Mouse (Mus musculus): ENCODE data around the gene Tfeb. TPM values are rescaled to one million over a fixed set of nuclear protein-coding genes. Genes with fewer than 3 reads are reported as not detected.
A peak's percentile ranks its signal among the peaks of the same experiment; 100 is the strongest.

The Tfeb gene
- total and polyA plus RNA-seq, 3 experiments, result 29.1 to 49.3 (median 39.9) TPM

DNA sequence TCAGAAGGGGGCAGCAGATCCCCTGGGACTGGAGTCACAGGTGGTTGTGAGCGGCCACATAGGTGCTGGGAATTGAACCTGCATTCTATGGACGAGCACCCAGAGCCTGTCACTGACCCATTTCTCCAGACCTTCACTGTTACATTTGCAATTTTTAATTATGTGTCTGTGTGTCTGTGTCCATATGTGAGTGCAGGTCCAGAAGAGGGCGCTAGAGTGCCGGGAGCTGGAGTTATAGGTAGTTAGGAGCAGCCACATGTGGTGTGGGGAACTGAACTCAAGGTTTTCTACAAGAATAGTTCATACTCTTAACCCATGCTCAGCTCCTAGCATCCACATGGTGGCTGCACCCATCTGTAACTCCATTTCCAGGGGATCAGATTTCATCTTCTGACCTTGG is 60.1 kb downstream of the Tfeb start:
- no peaks in the 10 kb centered on the region for H3K79me2 ChIP-seq (replicated peaks; ENCODE audit: control insufficient read depth, extremely low read depth, insufficient read depth, poor library complexity, severe bottlenecking)
- dilution Hi-C loops (cut with MboI; ENCODE audit: extremely low pct_ligation_motif_present, extremely low pct_unique_long_range_greater_than_20kb, low sequenced_read_pairs), result no loop called here
- H3K27me3 ChIP-seq (replicated peaks), result no peaks in the 10 kb centered on the region
- no peak overlapping the region for H3K9ac ChIP-seq (ENCODE audit: insufficient read depth, low read depth)
- DNase-seq (ENCODE audit: extremely low read depth), result peak; percentile 33
- no peaks in the 10 kb centered on the region for H3K9me3 ChIP-seq (replicated peaks; ENCODE audit: low read length)
- no peak overlapping the region for H3K4me2 ChIP-seq (ENCODE audit: insufficient read depth, low read depth, poor library complexity, severe bottlenecking)
- peaks cover 2 to 12% of the 10 kb centered on the region in 2 experiments for H3K36me3 ChIP-seq (replicated peaks in 1 of 2; ENCODE audit: control insufficient read depth in 1 of 2, insufficient read depth in 1 of 2, low read length in 1 of 2)
- H3K4me1 ChIP-seq (ENCODE audit: control insufficient read depth in 1 of 2, insufficient read depth in 2 of 2), result peaks cover 2 to 34% of the 10 kb centered on the region in 2 experiments; a peak in 3 of 4 replicates
- H3K4me3 ChIP-seq (replicated peaks in 1 of 3; ENCODE audit: low read depth in 2 of 3, low read length in 2 of 3, poor library complexity in 1 of 3), result no peak overlapping the region
- TF ChIP-seq MEF2A (IDR thresholded peaks at IDR 0.05; ENCODE audit: borderline replicate concordance, low read depth, low read length), result no peak
- peak in 1 of 2 experiments; percentile 45; a peak in 2 of 4 replicates for TF ChIP-seq CTCF (conservative IDR thresholded peaks at IDR 0.05 in 1 of 2, IDR thresholded peaks at IDR 0.05 in 1 of 2; ENCODE audit: low read depth in 2 of 2, low read length in 2 of 2)
- H3K27ac ChIP-seq (ENCODE audit: insufficient read depth, low read depth), result no peak overlapping the region
- in situ Hi-C loops (cut with MboI; ENCODE audit: low pct_ligation_motif_present, low pct_unique_long_range_greater_than_20kb, low sequenced_read_pairs), result loop anchor here (5.0 to 10.0 kb wide), 4 partner anchors 45 to 300 kb away; no protein-coding TSS in a partner anchor

DNA sequence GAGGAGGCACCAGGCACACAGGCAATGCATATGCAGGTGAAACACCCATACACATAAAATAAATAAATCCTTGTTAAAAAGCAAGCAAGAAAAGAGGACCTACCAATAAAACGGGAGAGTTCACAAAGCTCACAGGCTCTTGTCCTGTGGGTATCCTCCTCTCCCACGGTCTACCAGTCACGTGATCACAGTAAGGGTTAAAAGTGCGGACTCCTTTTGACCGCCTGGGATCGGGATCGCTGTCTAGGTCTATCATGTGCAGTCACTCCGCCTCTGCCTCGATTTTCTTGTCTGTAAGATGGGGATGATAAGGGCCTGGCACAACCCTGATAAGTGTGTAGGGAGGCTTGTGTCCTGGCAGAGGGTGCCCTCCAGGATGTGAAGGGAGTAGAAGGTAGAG is 60.6 kb downstream of the Tfeb start:
- H3K4me1 ChIP-seq (ENCODE audit: control insufficient read depth in 1 of 2, insufficient read depth in 2 of 2), result peaks cover 2 to 34% of the 10 kb centered on the region in 2 experiments; a peak in 3 of 4 replicates
- no peaks in the 10 kb centered on the region for H3K27me3 ChIP-seq (replicated peaks)
- no peak overlapping the region for H3K9ac ChIP-seq (ENCODE audit: insufficient read depth, low read depth)
- no peak overlapping the region for H3K4me2 ChIP-seq (ENCODE audit: insufficient read depth, low read depth, poor library complexity, severe bottlenecking)
- no peak overlapping the region for H3K27ac ChIP-seq (ENCODE audit: insufficient read depth, low read depth)
- H3K36me3 ChIP-seq (replicated peaks in 1 of 2; ENCODE audit: control insufficient read depth in 1 of 2, insufficient read depth in 1 of 2, low read length in 1 of 2), result peaks cover 0 to 8% of the 10 kb centered on the region in 2 experiments
- H3K79me2 ChIP-seq (replicated peaks; ENCODE audit: control insufficient read depth, extremely low read depth, insufficient read depth, poor library complexity, severe bottlenecking), result no peaks in the 10 kb centered on the region
- dilution Hi-C loops (cut with MboI; ENCODE audit: extremely low pct_ligation_motif_present, extremely low pct_unique_long_range_greater_than_20kb, low sequenced_read_pairs) (no loop called here), in situ Hi-C loops (cut with MboI; ENCODE audit: low pct_ligation_motif_present, low pct_unique_long_range_greater_than_20kb, low sequenced_read_pairs) (loop anchor here (5.0 to 10.0 kb wide), 4 partner anchors 45 to 300 kb away; no protein-coding TSS in a partner anchor)
- TF ChIP-seq POLR2AphosphoS2 (IDR thresholded peaks at IDR 0.05; ENCODE audit: low read depth, low read length) (no peak), CTCF (conservative IDR thresholded peaks at IDR 0.05 in 1 of 2, IDR thresholded peaks at IDR 0.05 in 1 of 2; ENCODE audit: low read depth in 2 of 2, low read length in 2 of 2) (no peak), TCF12 (IDR thresholded peaks at IDR 0.05; ENCODE audit: low read depth, low read length) (no peak), TBP (conservative IDR thresholded peaks at IDR 0.05; ENCODE audit: low read depth, low read length) (no peak), ZNF384 (IDR thresholded peaks at IDR 0.05; ENCODE audit: low read depth, low read length) (no peak), ELF1 (IDR thresholded peaks at IDR 0.05; ENCODE audit: low read depth, low read length) (no peak), PAX5 (IDR thresholded peaks at IDR 0.05; ENCODE audit: low read length) (no peak), MYC (IDR thresholded peaks at IDR 0.05; ENCODE audit: low read depth, low read length) (no peak), MAX (IDR thresholded peaks at IDR 0.05; ENCODE audit: low read length) (no peak), NELFE (IDR thresholded peaks at IDR 0.05; ENCODE audit: low read depth, low read length) (no peak), IRF4 (IDR thresholded peaks at IDR 0.05; ENCODE audit: low read depth, low read length) (no peak), MAZ (IDR thresholded peaks at IDR 0.05; ENCODE audit: low read depth, low read length) (no peak), BHLHE40 (IDR thresholded peaks at IDR 0.05; ENCODE audit: low read depth, low read length) (no peak), EP300 (IDR thresholded peaks at IDR 0.05; ENCODE audit: low read length) (no peak), USF2 (conservative IDR thresholded peaks at IDR 0.05; ENCODE audit: low read depth, low read length) (no peak), USF1 (IDR thresholded peaks at IDR 0.05; ENCODE audit: low read depth, low read length) (no peak; the same call in 1 of the 2 replicates), ZC3H11A (IDR thresholded peaks at IDR 0.05; ENCODE audit: low read depth, low read length) (no peak), HCFC1 (IDR thresholded peaks at IDR 0.05; ENCODE audit: low read depth, low read length) (no peak), KAT2A (IDR thresholded peaks at IDR 0.05; ENCODE audit: insufficient replicate concordance, low read length) (no peak)
- H3K4me3 ChIP-seq (replicated peaks in 1 of 3; ENCODE audit: low read depth in 2 of 3, low read length in 2 of 3, poor library complexity in 1 of 3), result no peak overlapping the region
- DNase-seq (ENCODE audit: extremely low read depth), result no peak
- no peaks in the 10 kb centered on the region for H3K9me3 ChIP-seq (replicated peaks; ENCODE audit: low read length)

Data from CH12.LX (cell line).